Mouse (Mus musculus): Measurements from ENCODE around the gene Olfr1316. TPM values are rescaled to one million over a fixed set of nuclear protein-coding genes. Genes with fewer than 3 reads are reported as not detected.

Olfr1316 gene
- not detected for total RNA-seq (2021)

DNA sequence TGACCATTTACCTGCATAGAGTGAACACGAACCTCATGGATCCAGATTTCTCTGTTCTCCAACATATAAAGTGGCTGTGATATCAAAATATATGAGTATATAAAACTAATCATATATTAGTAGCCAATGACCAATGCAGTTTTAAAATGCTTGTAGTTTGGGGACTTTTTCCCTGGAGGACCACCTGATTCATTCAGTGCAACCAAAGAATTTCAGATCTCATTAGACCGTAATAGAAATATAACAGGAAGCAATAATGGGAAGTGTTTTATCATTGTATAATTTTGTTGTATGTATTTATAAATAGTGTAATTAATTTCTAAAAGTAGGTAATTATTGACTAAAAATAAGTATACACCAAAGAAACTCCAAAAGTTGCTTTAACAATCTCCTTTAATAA, at the start of gene Olfr1316:
Olfr1316 (minus strand) TSS at position 101 of the 400 bp plus-strand sequence.
- DNase-seq, result no peak
- intact Hi-C loops (cut with DNase I), result no loop called here

GRCm38 (mm10) chr2:112153898-112154297, 19.1 kb upstream of the Olfr1316 start, which contains the start of gene Olfr1318:
TSS of gene Olfr1318 (plus strand) at chr2:112154198.
- intact Hi-C loops (cut with DNase I), result no loop called here
- no peak for DNase-seq

GRCm38 (mm10) chr2:112140029-112140428, 5.3 kb upstream of the Olfr1316 start, which contains the start of gene Olfr1317:
TSS of gene Olfr1317 (plus strand) at chr2:112140329.
- intact Hi-C loops (cut with DNase I), result no loop called here
- no peak for DNase-seq

DNA sequence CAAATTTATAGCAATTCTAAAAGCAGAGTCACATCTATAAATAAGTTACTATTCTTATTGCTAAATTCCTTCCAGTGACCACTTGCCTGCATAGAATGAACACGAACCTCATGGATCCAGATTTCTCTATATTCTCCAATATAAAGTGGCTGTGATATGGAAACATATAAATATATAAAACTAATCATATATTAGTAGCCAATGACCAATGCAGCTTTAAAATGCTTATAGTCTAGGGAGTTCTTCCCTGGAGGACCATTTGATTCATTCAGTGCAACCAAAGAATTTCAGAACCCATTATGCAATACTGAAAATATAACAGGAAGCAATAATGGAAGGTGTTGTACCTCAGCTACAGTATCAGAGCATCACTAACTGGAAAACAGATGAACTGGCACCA, 19.4 kb downstream of the Olfr1316 start, which contains the start of gene Olfr1315-ps1:
Olfr1315-ps1 (minus strand) TSS at position 101 of the 400 bp plus-strand sequence.
- DNase-seq, result no peak
- intact Hi-C loops (cut with DNase I), result no loop called here

GRCm38 (mm10) chr2:112096681-112097080, 38.1 kb downstream of the Olfr1316 start, which contains the start of gene Olfr1314:
TSS of gene Olfr1314 (minus strand) at chr2:112096781.
- intact Hi-C loops (cut with DNase I), result no loop called here
- no peak for DNase-seq

DNA sequence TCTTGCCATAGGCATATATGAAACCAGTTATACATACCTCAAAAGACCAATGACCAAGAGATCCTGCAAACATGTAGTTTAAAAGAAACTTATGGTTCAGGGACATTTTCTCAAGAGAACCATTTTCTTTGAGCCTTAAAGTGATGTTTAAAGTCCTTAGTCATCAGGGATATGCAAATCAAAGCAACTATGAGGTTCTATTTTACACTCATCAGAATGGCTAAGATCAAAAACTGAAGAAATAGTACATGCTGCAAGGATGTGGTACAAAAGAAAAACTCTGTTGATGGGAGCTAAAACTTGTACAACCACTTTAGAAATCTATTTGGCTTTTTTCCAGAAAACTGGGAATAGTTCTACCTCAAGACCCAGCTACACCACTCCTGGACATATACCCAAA, 57.0 kb downstream of the Olfr1316 start, which contains the start of gene Olfr1313:
Olfr1313 (minus strand) TSS at position 101 of the 400 bp plus-strand sequence.
- no peak for DNase-seq
- intact Hi-C loops (cut with DNase I), result no loop called here

Other genes starting within 250 kb of the Olfr1316 start
- not detected for gene Olfr1306, start 218.7 kb downstream of the Olfr1316 start, total RNA-seq (2021)
- under 1 TPM; 0.04 TPM for gene Olfr1307, start 185.5 kb downstream of the Olfr1316 start, total RNA-seq (2021)
- not detected for gene Olfr1308, start 170.0 kb downstream of the Olfr1316 start, total RNA-seq (2021)
- not detected for gene Olfr1309, start 144.7 kb downstream of the Olfr1316 start, total RNA-seq (2021)
- not detected for gene Olfr1310, start 122.3 kb downstream of the Olfr1316 start, total RNA-seq (2021)
- not detected for gene Olfr1311, start 110.6 kb downstream of the Olfr1316 start, total RNA-seq (2021)
- not detected for gene Olfr1312, start 84.7 kb downstream of the Olfr1316 start, total RNA-seq (2021)
- gene Olfr1313, start 57.1 kb downstream of the Olfr1316 start, total RNA-seq (2021), result not detected
- not detected for gene Olfr1314, start 38.2 kb downstream of the Olfr1316 start, total RNA-seq (2021)
- gene Olfr1315-ps1, start 19.5 kb downstream of the Olfr1316 start, total RNA-seq (2021), result not detected
- not detected for gene Olfr1317, start 5.4 kb upstream of the Olfr1316 start, total RNA-seq (2021)
- gene Olfr1318, start 19.2 kb upstream of the Olfr1316 start, total RNA-seq (2021), result not detected
- 10 to 100 TPM; 47.7 to 50.4 TPM for gene Lpcat4, start 104.5 kb upstream of the Olfr1316 start, total RNA-seq (2021)
- not detected for gene Nutm1, start 124.3 kb upstream of the Olfr1316 start, total RNA-seq (2021)
- 10 to 100 TPM; 72.4 to 79.6 TPM for gene Nop10, start 126.9 kb upstream of the Olfr1316 start, total RNA-seq (2021)
- 10 to 100 TPM; 84.1 to 87.2 TPM for gene Slc12a6, start 130.8 kb upstream of the Olfr1316 start, total RNA-seq (2021)
- gene Gm21985, start 131.3 kb upstream of the Olfr1316 start, total RNA-seq (2021), result under 1 TPM in 1 of 2 experiments, not detected in 1; 0.64 TPM
- gene Emc4, start 233.1 kb upstream of the Olfr1316 start, total RNA-seq (2021), result 100 to 1,000 TPM; 113 to 121 TPM
- gene Katnbl1, start 244.2 kb upstream of the Olfr1316 start, total RNA-seq (2021), result 10 to 100 TPM; 21.0 to 22.4 TPM